Mouse (Mus musculus): Measurements from ENCODE around the gene Ubash3a. TPM values are rescaled to one million over a fixed set of nuclear protein-coding genes. Genes with fewer than 3 reads are reported as not detected.

The Ubash3a gene
- total RNA-seq (2021), result not detected

- intact Hi-C loops (cut with DNase I), result no loop called here
- DNase-seq (ENCODE audit: low spot score in 2 of 2), result no peak
Measured at GRCm38 (mm10) chr17:31207771-31208334, at the start of gene Ubash3a. TSS of gene Ubash3a (plus strand) at chr17:31207873.

GRCm38 (mm10) chr17:31157921-31158320 lies 49.8 kb upstream of the Ubash3a start:
- DNase-seq (ENCODE audit: low spot score in 2 of 2), result no peak
- intact Hi-C loops (cut with DNase I), result no loop called here

GRCm38 (mm10) chr17:31160291-31160690 lies 47.4 kb upstream of the Ubash3a start:
- intact Hi-C loops (cut with DNase I), result no loop called here
- no peak for DNase-seq (ENCODE audit: low spot score in 2 of 2)

- no peak for DNase-seq (ENCODE audit: low spot score in 2 of 2)
- intact Hi-C loops (cut with DNase I), result no loop called here
Measured at GRCm38 (mm10) chr17:31162607-31163006, 45.1 kb upstream of the Ubash3a start.

GRCm38 (mm10) chr17:31163821-31164220 lies 43.9 kb upstream of the Ubash3a start:
- intact Hi-C loops (cut with DNase I), result no loop called here
- no peak for DNase-seq (ENCODE audit: low spot score in 2 of 2)

GRCm38 (mm10) chr17:31165127-31165526 lies 42.5 kb upstream of the Ubash3a start, which contains the start of gene Tff1:
TSS of gene Tff1 (minus strand) at chr17:31165277.
- intact Hi-C loops (cut with DNase I), result no loop called here
- no peak for DNase-seq (ENCODE audit: low spot score in 2 of 2)

- no peak for DNase-seq (ENCODE audit: low spot score in 2 of 2)
- intact Hi-C loops (cut with DNase I), result no loop called here
Measured at GRCm38 (mm10) chr17:31169796-31170195, 37.9 kb upstream of the Ubash3a start.

GRCm38 (mm10) chr17:31176321-31176720 lies 31.4 kb upstream of the Ubash3a start:
- intact Hi-C loops (cut with DNase I), result no loop called here
- DNase-seq (ENCODE audit: low spot score in 2 of 2), result no peak

- intact Hi-C loops (cut with DNase I), result no loop called here
- no peak for DNase-seq (ENCODE audit: low spot score in 2 of 2)
Measured at GRCm38 (mm10) chr17:31181490-31181889, 26.2 kb upstream of the Ubash3a start.

GRCm38 (mm10) chr17:31183180-31183974 lies 24.3 kb upstream of the Ubash3a start:
- peak; percentile 29 to 44 for DNase-seq (ENCODE audit: low spot score in 2 of 2)
- intact Hi-C loops (cut with DNase I), result no loop called here

- no peak for DNase-seq (ENCODE audit: low spot score in 2 of 2)
Measured at GRCm38 (mm10) chr17:31184269-31184990, 23.2 kb upstream of the Ubash3a start.

GRCm38 (mm10) chr17:31187370-31187769 lies 20.3 kb upstream of the Ubash3a start:
- DNase-seq (ENCODE audit: low spot score in 2 of 2), result peak; percentile 59 to 61
- intact Hi-C loops (cut with DNase I), result loop anchor here (2.0 kb wide), 2 partner anchors 49 to 177 kb away; no protein-coding TSS in a partner anchor

More at GRCm38 (mm10) chr17:31184269-31184990, 23.2 kb upstream of the Ubash3a start:
- intact Hi-C loops (cut with DNase I), result no loop called here

GRCm38 (mm10) chr17:31191825-31192224 lies 15.8 kb upstream of the Ubash3a start:
- DNase-seq (ENCODE audit: low spot score in 2 of 2), result no peak
- intact Hi-C loops (cut with DNase I), result no loop called here

GRCm38 (mm10) chr17:31192663-31193062 lies 15.0 kb upstream of the Ubash3a start:
- DNase-seq (ENCODE audit: low spot score in 2 of 2), result no peak
- intact Hi-C loops (cut with DNase I), result no loop called here

- DNase-seq (ENCODE audit: low spot score in 2 of 2), result no peak
- intact Hi-C loops (cut with DNase I), result no loop called here
Measured at GRCm38 (mm10) chr17:31193360-31193759, 14.3 kb upstream of the Ubash3a start.

GRCm38 (mm10) chr17:31195207-31195606 lies 12.5 kb upstream of the Ubash3a start:
- DNase-seq (ENCODE audit: low spot score in 2 of 2), result no peak

GRCm38 (mm10) chr17:31196283-31196682 lies 11.4 kb upstream of the Ubash3a start:
- no peak for DNase-seq (ENCODE audit: low spot score in 2 of 2)

More at GRCm38 (mm10) chr17:31195207-31195606, 12.5 kb upstream of the Ubash3a start:
- intact Hi-C loops (cut with DNase I), result no loop called here

GRCm38 (mm10) chr17:31198877-31199276 lies 8.8 kb upstream of the Ubash3a start, which contains the start of gene Tmprss3:
TSS of gene Tmprss3 (minus strand) at chr17:31198977.
- DNase-seq (ENCODE audit: low spot score in 2 of 2), result no peak

More at GRCm38 (mm10) chr17:31196283-31196682, 11.4 kb upstream of the Ubash3a start:
- intact Hi-C loops (cut with DNase I), result no loop called here

GRCm38 (mm10) chr17:31208654-31209053 lies 981 bp downstream of the Ubash3a start:
- intact Hi-C loops (cut with DNase I), result no loop called here
- DNase-seq (ENCODE audit: low spot score in 2 of 2), result no peak

More at GRCm38 (mm10) chr17:31198877-31199276, 8.8 kb upstream of the Ubash3a start, which contains the start of gene Tmprss3:
- intact Hi-C loops (cut with DNase I), result no loop called here

- no peak for DNase-seq (ENCODE audit: low spot score in 2 of 2)
- intact Hi-C loops (cut with DNase I), result no loop called here
Measured at GRCm38 (mm10) chr17:31209376-31209930, 1.8 kb downstream of the Ubash3a start.

Measured in left cerebral cortex, postnatal 36 days (tissue).